Mouse (Mus musculus) spleen, adult 2 months (tissue): ENCODE measurements around the gene Rccd1.

Source experiments
- CTCF ChIP-seq: fragments of 200-500 bp; IDR thresholded peaks from 2 replicates; pipeline ENCODE4 v1.5.1; 2011; ENCODE audit warnings: mild to moderate bottlenecking, inconsistent platforms; ENCODE audit not compliant: insufficient read depth, insufficient read length, insufficient replicate concordance; ENCODE audit errors: extremely low read depth
- POLR2A ChIP-seq: fragments of 200-500 bp; IDR thresholded peaks from 2 replicates; pipeline ENCODE4 v1.6.1; 2011; ENCODE audit warnings: low read depth, low read length, inconsistent platforms

DNA sequence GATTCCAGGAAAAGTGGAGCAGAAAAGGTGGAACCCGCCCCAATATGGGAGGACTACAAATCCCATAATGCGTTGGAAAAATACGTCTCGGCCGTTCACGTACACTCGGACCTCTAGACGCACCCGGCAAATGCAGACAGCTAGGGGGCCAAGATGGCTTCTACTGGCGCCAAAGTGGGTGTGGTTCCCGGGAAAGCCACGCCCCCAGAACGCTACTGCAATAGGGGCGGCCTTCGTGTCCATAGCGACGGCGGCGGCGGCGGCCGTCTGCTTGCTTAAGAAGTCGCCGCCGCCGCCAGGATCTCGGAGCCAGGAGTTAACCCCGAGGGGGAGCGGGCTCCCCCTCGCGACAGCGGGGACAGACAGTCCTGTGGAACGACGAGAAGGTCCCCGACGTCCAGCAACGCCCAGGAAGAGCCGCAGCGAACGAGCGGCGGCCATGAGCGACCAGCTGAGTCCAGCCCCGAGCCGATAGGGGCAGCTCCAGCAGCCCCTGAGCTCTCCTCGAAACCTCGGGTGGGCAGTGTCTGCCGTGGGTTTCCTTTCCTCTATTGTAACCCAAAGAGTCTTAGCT, 78.0 kb downstream of the Rccd1 start, which contains the start of gene Ttll13:
- TF ChIP-seq CTCF = 0 out of 2 replicates have a peak, but pooled peaks have one; percentile 15
- TF ChIP-seq POLR2A = no peak
